Mouse (Mus musculus): ENCODE measurements around the gene Cd200. TPM values are rescaled to one million over a fixed set of nuclear protein-coding genes. Genes with fewer than 3 reads are reported as not detected.
"Not testable (repeated sequence)": the region's sequence is repeated elsewhere in the genome, so short reads cannot be mapped to it uniquely, and the experiment has no call there.

The Cd200 gene
- total RNA-seq, 2 experiments from 2014 or later, result 104 to 109 TPM

- DNase-seq (ENCODE audit: low spot score in 2 of 2), result no peak
Measured at GRCm38 (mm10) chr16:45378147-45378943, 30.5 kb downstream of the Cd200 start.

GRCm38 (mm10) chr16:45377332-45377731 is 31.5 kb downstream of the Cd200 start:
- no peak for DNase-seq (ENCODE audit: low spot score in 2 of 2)

- DNase-seq (ENCODE audit: low spot score in 2 of 2), result no peak
Measured at GRCm38 (mm10) chr16:45376812-45377211, 32.0 kb downstream of the Cd200 start.

GRCm38 (mm10) chr16:45376294-45376693 is 32.6 kb downstream of the Cd200 start:
- DNase-seq (ENCODE audit: low spot score in 2 of 2), result no peak

- no peak for DNase-seq (ENCODE audit: low spot score in 2 of 2)
Measured at GRCm38 (mm10) chr16:45375506-45376225, 33.2 kb downstream of the Cd200 start.

- DNase-seq (ENCODE audit: low spot score in 2 of 2), result no peak
Measured at GRCm38 (mm10) chr16:45374074-45374473, 34.8 kb downstream of the Cd200 start.

- DNase-seq (ENCODE audit: low spot score in 2 of 2), result no peak
Measured at GRCm38 (mm10) chr16:45371076-45371475, 37.8 kb downstream of the Cd200 start.

GRCm38 (mm10) chr16:45369285-45369965 is 39.4 kb downstream of the Cd200 start:
- DNase-seq (ENCODE audit: low spot score in 2 of 2), result no peak

GRCm38 (mm10) chr16:45366111-45366510 is 42.7 kb downstream of the Cd200 start:
- DNase-seq (ENCODE audit: low spot score in 2 of 2), result no peak

GRCm38 (mm10) chr16:45365353-45365752 is 43.5 kb downstream of the Cd200 start:
- no peak for DNase-seq (ENCODE audit: low spot score in 2 of 2)

GRCm38 (mm10) chr16:45364627-45365026 is 44.2 kb downstream of the Cd200 start:
- DNase-seq (ENCODE audit: low spot score in 2 of 2), result no peak

GRCm38 (mm10) chr16:45363480-45364045 is 45.3 kb downstream of the Cd200 start:
- DNase-seq (ENCODE audit: low spot score in 2 of 2), result no peak

- no peak for DNase-seq (ENCODE audit: low spot score in 2 of 2)
Measured at GRCm38 (mm10) chr16:45361450-45361849, 47.4 kb downstream of the Cd200 start.

- DNase-seq (ENCODE audit: low spot score in 2 of 2), result not testable (repeated sequence)
Measured at GRCm38 (mm10) chr16:45358441-45358840, 50.4 kb downstream of the Cd200 start.

- no peak for DNase-seq (ENCODE audit: low spot score in 2 of 2)
Measured at GRCm38 (mm10) chr16:45357134-45357533, 51.7 kb downstream of the Cd200 start.

GRCm38 (mm10) chr16:45352875-45353274 is 56.0 kb downstream of the Cd200 start:
- no peak for DNase-seq (ENCODE audit: low spot score in 2 of 2)

GRCm38 (mm10) chr16:45350767-45351166 is 58.1 kb downstream of the Cd200 start:
- DNase-seq (ENCODE audit: low spot score in 2 of 2), result no peak

GRCm38 (mm10) chr16:45349523-45350298 is 59.1 kb downstream of the Cd200 start:
- DNase-seq (ENCODE audit: low spot score in 2 of 2), result no peak

- not testable (repeated sequence) for DNase-seq (ENCODE audit: low spot score in 2 of 2)
Measured at GRCm38 (mm10) chr16:45348238-45348637, 60.6 kb downstream of the Cd200 start.

- no peak for DNase-seq (ENCODE audit: low spot score in 2 of 2)
Measured at GRCm38 (mm10) chr16:45346930-45347387, 61.9 kb downstream of the Cd200 start.

- DNase-seq (ENCODE audit: low spot score in 2 of 2), result no peak
Measured at GRCm38 (mm10) chr16:45346367-45346766, 62.5 kb downstream of the Cd200 start.
